Mouse (Mus musculus) spleen, postnatal 14 days (tissue): ENCODE measurements at regions not wholly inside any gene's neighbourhood (a gene's known extent, or its start where the extent isn't known, plus 50 kb on each side); places are given as distances from the start of the nearest gene placed in this dataset.

ENCODE experiments used
- DNase-seq, 2 experiments: peaks; one replicate each; pipeline ENCODE4 v3.0.0; 2021 to 2022; ENCODE audit warnings: low spot score in 2 of 2

GRCm38 (mm10) chr8:103144835-103145234 lies 359.4 kb upstream of the Cdh11 start:
- DNase-seq, result no peak

- no peak for DNase-seq
These were observed 362.6 kb upstream of the Cdh11 start for GRCm38 (mm10) chr8:103148013-103148412.

GRCm38 (mm10) chr8:103148447-103148846 lies 363.0 kb upstream of the Cdh11 start:
- DNase-seq, result no peak

- DNase-seq, result no peak
These were observed 381.3 kb upstream of the Cdh11 start for GRCm38 (mm10) chr8:103166623-103167316.

GRCm38 (mm10) chr8:103173313-103173712 lies 387.9 kb upstream of the Cdh11 start:
- DNase-seq, result no peak

- no peak for DNase-seq
These were observed 388.5 kb upstream of the Cdh11 start for GRCm38 (mm10) chr8:103173803-103174429.

GRCm38 (mm10) chr8:103180661-103181060 lies 395.2 kb upstream of the Cdh11 start:
- no peak for DNase-seq

GRCm38 (mm10) chr8:103188720-103189498 lies 403.5 kb upstream of the Cdh11 start:
- DNase-seq, result no peak

GRCm38 (mm10) chr8:103198251-103198650 lies 412.8 kb upstream of the Cdh11 start:
- DNase-seq, result no peak

- no peak for DNase-seq
These were observed 414.5 kb upstream of the Cdh11 start for GRCm38 (mm10) chr8:103199696-103200615.

- DNase-seq, result no peak
These were observed 418.3 kb upstream of the Cdh11 start for GRCm38 (mm10) chr8:103203710-103204109.

GRCm38 (mm10) chr8:103214606-103215005 lies 429.2 kb upstream of the Cdh11 start:
- no peak for DNase-seq

- DNase-seq, result no peak
These were observed 445.5 kb upstream of the Cdh11 start for GRCm38 (mm10) chr8:103230741-103231475.

GRCm38 (mm10) chr8:103234374-103234773 lies 448.9 kb upstream of the Cdh11 start:
- DNase-seq, result no peak

GRCm38 (mm10) chr8:103235614-103236013 lies 450.2 kb upstream of the Cdh11 start:
- DNase-seq, result no peak

- no peak for DNase-seq
These were observed 453.1 kb upstream of the Cdh11 start for GRCm38 (mm10) chr8:103238456-103238970.

- DNase-seq, result no peak
These were observed 458.7 kb upstream of the Cdh11 start for GRCm38 (mm10) chr8:103244169-103244568.

- no peak for DNase-seq
These were observed 459.2 kb upstream of the Cdh11 start for GRCm38 (mm10) chr8:103244658-103245057.

- DNase-seq, result no peak
These were observed 460.4 kb upstream of the Cdh11 start for GRCm38 (mm10) chr8:103245864-103246263.

GRCm38 (mm10) chr8:103261236-103261635 lies 475.8 kb upstream of the Cdh11 start:
- no peak for DNase-seq

- DNase-seq, result no peak
These were observed 484.6 kb upstream of the Cdh11 start for GRCm38 (mm10) chr8:103270035-103270434.
